Mouse (Mus musculus): Measurements from ENCODE around the gene Clpb. TPM values are rescaled to one million over a fixed set of nuclear protein-coding genes. Genes with fewer than 3 reads are reported as not detected.

Clpb gene
- polyA plus RNA-seq, 1 experiment from 2014 or later, result 21.3 TPM

DNA sequence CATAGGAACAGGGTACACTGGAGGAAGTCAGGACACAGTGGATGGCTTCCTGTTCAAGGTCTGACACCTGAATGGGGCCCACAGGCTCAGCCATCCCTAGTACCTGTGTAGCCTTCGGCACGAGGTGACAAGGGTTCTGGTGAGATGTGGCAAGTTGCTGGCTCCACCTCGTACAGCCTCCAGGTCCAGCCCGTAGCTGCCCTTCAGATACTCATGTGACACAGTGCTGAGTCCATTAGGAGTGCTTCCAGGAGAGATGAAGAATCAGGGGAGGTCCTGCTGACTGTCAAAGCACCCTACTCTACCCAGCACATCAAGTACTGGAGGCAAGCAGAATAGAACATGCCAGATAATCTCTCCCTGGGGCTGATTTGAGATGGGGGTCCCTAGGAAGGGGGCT, 168.9 kb downstream of the Clpb start:
- Histone ChIP-seq H3K4me2 (ENCODE audit: low read depth, low read length) (no peak overlapping the region), H3K9ac (ENCODE audit: low read depth, low read length) (no peak overlapping the region), H3K4me1 (ENCODE audit: control insufficient read depth, low read depth, low read length) (no peaks in the 10 kb centered on the region; the same call in none of the 2 replicates), H3K4me3 (ENCODE audit: low read depth, low read length) (no peak overlapping the region), H3K27me3 (ENCODE audit: control insufficient read depth, insufficient read depth, low read depth, low read length) (peaks cover 14% of the 10 kb centered on the region), H3K9me3 (replicated peaks; ENCODE audit: control insufficient read depth, low read length) (no peaks in the 10 kb centered on the region), H3K27ac (ENCODE audit: low read length) (no peak overlapping the region), H3K36me3 (ENCODE audit: control insufficient read depth, insufficient read depth) (no peaks in the 10 kb centered on the region)
- ATAC-seq (ENCODE audit: low read depth), result no peak
- 68% methylated on average over 4 of the region's 4 CpGs for WGBS (ENCODE audit: insufficient replicate concordance)

DNA sequence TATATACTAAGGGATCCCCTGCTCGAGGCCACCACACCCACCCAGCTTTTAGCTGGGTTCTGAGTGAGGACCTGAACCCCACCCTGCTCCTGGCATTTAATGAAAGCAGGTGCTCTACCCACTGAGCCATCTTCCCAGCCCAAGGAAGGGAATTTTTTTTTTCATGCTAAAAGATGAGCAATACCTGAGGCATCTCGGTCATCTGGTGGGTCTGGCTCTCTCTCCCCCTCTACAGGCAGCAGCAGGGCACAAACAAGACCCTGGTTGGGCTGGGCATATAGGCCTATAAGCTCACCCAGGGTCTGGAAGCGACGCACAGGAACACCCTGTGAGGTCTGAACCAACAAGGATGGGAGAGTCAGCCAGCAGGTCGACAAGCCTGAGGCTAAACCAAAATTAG, 169.9 kb downstream of the Clpb start:
- no peaks in the 10 kb centered on the region for H3K9me3 ChIP-seq (replicated peaks; ENCODE audit: control insufficient read depth, low read length)
- no peak overlapping the region for H3K27ac ChIP-seq (ENCODE audit: low read length)
- no peak overlapping the region for H3K4me3 ChIP-seq (ENCODE audit: low read depth, low read length)
- WGBS (ENCODE audit: insufficient replicate concordance), result 66% methylated on average over 5 of the region's 5 CpGs
- ATAC-seq (ENCODE audit: low read depth), result no peak
- H3K4me1 ChIP-seq (ENCODE audit: control insufficient read depth, low read depth, low read length), result no peaks in the 10 kb centered on the region; the same call in none of the 2 replicates
- peaks cover 24% of the 10 kb centered on the region for H3K27me3 ChIP-seq (ENCODE audit: control insufficient read depth, insufficient read depth, low read depth, low read length)
- H3K4me2 ChIP-seq (ENCODE audit: low read depth, low read length), result no peak overlapping the region
- no peak overlapping the region for H3K9ac ChIP-seq (ENCODE audit: low read depth, low read length)
- H3K36me3 ChIP-seq (ENCODE audit: control insufficient read depth, insufficient read depth), result no peaks in the 10 kb centered on the region

DNA sequence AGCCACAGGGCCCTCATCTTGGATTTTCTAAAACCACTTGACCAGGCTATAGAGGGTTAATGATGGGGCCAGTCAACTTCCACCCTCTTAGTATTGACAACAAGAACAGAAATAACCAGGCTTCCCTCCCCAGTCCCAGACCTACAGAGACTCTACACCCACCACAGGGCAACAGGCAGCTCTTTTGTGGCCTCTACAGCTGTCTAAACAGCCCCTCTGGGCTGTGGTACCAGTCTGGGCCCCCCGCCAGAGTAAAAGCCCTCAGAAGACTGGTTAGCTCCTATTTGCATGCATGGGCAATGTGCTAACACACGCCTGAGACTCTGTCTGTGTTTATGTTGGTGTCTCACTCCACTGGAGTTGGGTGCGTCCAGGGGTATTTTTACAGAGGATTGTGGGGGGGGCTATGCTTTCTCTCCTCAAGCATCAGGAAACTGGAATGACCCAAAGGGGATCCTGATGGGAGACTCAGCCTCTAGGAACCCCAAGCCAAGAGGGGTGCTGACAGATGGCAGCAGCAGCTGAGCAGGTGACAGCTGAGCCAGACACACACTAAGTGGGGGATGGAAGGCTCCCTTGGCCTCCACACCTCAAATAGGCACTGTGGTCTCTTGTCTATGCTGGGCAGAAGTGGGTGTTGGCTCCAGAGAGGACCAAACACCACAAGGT, 170.6 kb downstream of the Clpb start:
- H3K4me2 ChIP-seq (ENCODE audit: low read depth, low read length), result no peak overlapping the region
- no peak overlapping the region for H3K27ac ChIP-seq (ENCODE audit: low read length)
- no peaks in the 10 kb centered on the region; the same call in none of the 2 replicates for H3K4me1 ChIP-seq (ENCODE audit: control insufficient read depth, low read depth, low read length)
- WGBS (ENCODE audit: insufficient replicate concordance), result 56% methylated on average over 3 of the region's 3 CpGs
- no peaks in the 10 kb centered on the region for H3K36me3 ChIP-seq (ENCODE audit: control insufficient read depth, insufficient read depth)
- H3K4me3 ChIP-seq (ENCODE audit: low read depth, low read length), result no peak overlapping the region
- H3K9me3 ChIP-seq (replicated peaks; ENCODE audit: control insufficient read depth, low read length), result no peaks in the 10 kb centered on the region
- no peak overlapping the region for H3K9ac ChIP-seq (ENCODE audit: low read depth, low read length)
- ATAC-seq (ENCODE audit: low read depth), result no peak
- H3K27me3 ChIP-seq (ENCODE audit: control insufficient read depth, insufficient read depth, low read depth, low read length), result peaks cover 31% of the 10 kb centered on the region

DNA sequence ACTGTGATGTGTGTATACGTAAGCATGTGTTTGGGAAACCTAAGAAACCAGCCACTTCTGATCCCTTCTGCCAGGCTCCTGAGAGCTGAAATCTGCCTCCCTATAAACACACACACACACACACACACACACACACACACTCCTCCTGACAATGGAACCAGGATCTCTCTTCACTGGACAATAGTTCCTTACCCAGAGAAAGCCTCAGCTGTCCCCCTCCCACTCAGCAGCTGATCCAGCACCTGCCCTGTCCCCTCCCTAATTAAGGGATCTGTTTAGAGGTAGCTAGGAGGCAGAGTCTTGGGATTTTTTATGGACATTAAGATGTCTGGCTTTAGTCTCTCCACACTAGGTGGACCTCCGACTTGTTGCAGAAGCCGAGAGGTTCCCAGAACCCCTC, 171.5 kb downstream of the Clpb start:
- no peak overlapping the region for H3K4me2 ChIP-seq (ENCODE audit: low read depth, low read length)

DNA sequence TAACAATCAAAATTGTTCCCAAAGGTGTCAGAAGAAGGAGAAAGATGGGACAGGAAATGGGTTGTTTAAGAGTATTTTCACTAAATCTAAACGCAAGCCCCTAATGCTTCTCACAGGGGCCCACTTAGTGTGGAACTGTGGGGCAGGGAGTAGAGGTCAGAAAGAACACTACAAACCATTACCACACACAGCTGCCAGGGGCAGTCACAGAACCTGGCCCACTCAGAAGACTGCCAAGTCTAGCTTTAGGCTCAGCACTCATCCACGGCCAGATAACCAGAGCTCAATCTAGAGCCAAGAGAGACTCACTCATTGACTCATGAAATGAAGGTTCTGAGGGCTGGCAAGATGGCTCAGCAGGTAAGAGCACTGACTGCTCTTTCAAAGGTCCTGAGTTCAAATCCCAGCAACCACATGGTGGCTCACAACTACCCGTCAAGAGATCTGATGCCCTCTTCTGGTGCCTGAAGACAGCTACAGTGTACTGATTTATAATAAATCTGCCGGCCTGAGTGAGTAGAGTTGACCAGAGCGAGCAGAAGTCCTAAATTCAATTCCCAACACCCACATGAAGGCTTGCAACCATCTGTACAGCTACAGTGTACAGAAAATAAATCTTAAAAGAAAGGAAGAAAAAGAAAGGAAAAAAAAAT, 172.2 kb downstream of the Clpb start:
- no peak overlapping the region for H3K27ac ChIP-seq (ENCODE audit: low read length)
- H3K4me2 ChIP-seq (ENCODE audit: low read depth, low read length), result peak overlapping the region; percentile 73; the same call in 1 of the 2 replicates
- H3K4me1 ChIP-seq (ENCODE audit: control insufficient read depth, low read depth, low read length), result no peaks in the 10 kb centered on the region; the same call in none of the 2 replicates
- peak overlapping the region; percentile 67; the same call in 1 of the 2 replicates for H3K4me3 ChIP-seq (ENCODE audit: low read depth, low read length)
- H3K9me3 ChIP-seq (replicated peaks; ENCODE audit: control insufficient read depth, low read length), result no peaks in the 10 kb centered on the region
- H3K27me3 ChIP-seq (ENCODE audit: control insufficient read depth, insufficient read depth, low read depth, low read length), result peaks cover 32% of the 10 kb centered on the region
- no peaks in the 10 kb centered on the region for H3K36me3 ChIP-seq (ENCODE audit: control insufficient read depth, insufficient read depth)
- no peak for ATAC-seq (ENCODE audit: low read depth)
- no peak overlapping the region for H3K9ac ChIP-seq (ENCODE audit: low read depth, low read length)
- WGBS (ENCODE audit: insufficient replicate concordance), result 40% methylated on average over 5 of the region's 5 CpGs

More for the DNA sequence above, 171.5 kb downstream of the Clpb start:
- no peaks in the 10 kb centered on the region for H3K36me3 ChIP-seq (ENCODE audit: control insufficient read depth, insufficient read depth)
- ATAC-seq (ENCODE audit: low read depth), result no peak
- no peak overlapping the region for H3K9ac ChIP-seq (ENCODE audit: low read depth, low read length)
- H3K9me3 ChIP-seq (replicated peaks; ENCODE audit: control insufficient read depth, low read length), result no peaks in the 10 kb centered on the region
- peaks cover 32% of the 10 kb centered on the region for H3K27me3 ChIP-seq (ENCODE audit: control insufficient read depth, insufficient read depth, low read depth, low read length)
- 69% methylated on average over 3 of the region's 3 CpGs for WGBS (ENCODE audit: insufficient replicate concordance)
- no peak overlapping the region for H3K27ac ChIP-seq (ENCODE audit: low read length)
- H3K4me3 ChIP-seq (ENCODE audit: low read depth, low read length), result no peak overlapping the region
- no peaks in the 10 kb centered on the region; the same call in none of the 2 replicates for H3K4me1 ChIP-seq (ENCODE audit: control insufficient read depth, low read depth, low read length)

- peaks cover 32% of the 10 kb centered on the region for H3K27me3 ChIP-seq (ENCODE audit: control insufficient read depth, insufficient read depth, low read depth, low read length)
- no peaks in the 10 kb centered on the region for H3K36me3 ChIP-seq (ENCODE audit: control insufficient read depth, insufficient read depth)
- H3K4me1 ChIP-seq (ENCODE audit: control insufficient read depth, low read depth, low read length), result no peaks in the 10 kb centered on the region; the same call in none of the 2 replicates
- H3K9ac ChIP-seq (ENCODE audit: low read depth, low read length), result peak overlapping the region; percentile 66
- H3K4me2 ChIP-seq (ENCODE audit: low read depth, low read length), result peak overlapping the region; percentile 73
- peak overlapping the region; percentile 67 for H3K4me3 ChIP-seq (ENCODE audit: low read depth, low read length)
- peak overlapping the region; percentile 52; the same call in 1 of the 2 replicates for H3K27ac ChIP-seq (ENCODE audit: low read length)
- no peaks in the 10 kb centered on the region for H3K9me3 ChIP-seq (replicated peaks; ENCODE audit: control insufficient read depth, low read length)
- WGBS (ENCODE audit: insufficient replicate concordance), result under 1% methylated on average over 56 of the region's 63 CpGs
- ATAC-seq (ENCODE audit: low read depth), result peak; percentile 25; the same call in 1 of the 2 replicates
Measured at GRCm38 (mm10) chr7:101836271-101837153, 173.1 kb downstream of the Clpb start.

GRCm38 (mm10) chr7:101837154-101837605, 173.7 kb downstream of the Clpb start:
- H3K27ac ChIP-seq (ENCODE audit: low read length), result no peak overlapping the region
- peaks cover 32% of the 10 kb centered on the region for H3K27me3 ChIP-seq (ENCODE audit: control insufficient read depth, insufficient read depth, low read depth, low read length)
- ATAC-seq (ENCODE audit: low read depth), result no peak
- H3K4me2 ChIP-seq (ENCODE audit: low read depth, low read length), result peak overlapping the region; percentile 73
- H3K4me3 ChIP-seq (ENCODE audit: low read depth, low read length), result peak overlapping the region; percentile 67
- H3K4me1 ChIP-seq (ENCODE audit: control insufficient read depth, low read depth, low read length), result no peaks in the 10 kb centered on the region; the same call in none of the 2 replicates
- WGBS (ENCODE audit: insufficient replicate concordance), result 1% methylated on average over 20 of the region's 20 CpGs
- no peaks in the 10 kb centered on the region for H3K9me3 ChIP-seq (replicated peaks; ENCODE audit: control insufficient read depth, low read length)
- H3K36me3 ChIP-seq (ENCODE audit: control insufficient read depth, insufficient read depth), result no peaks in the 10 kb centered on the region
- peak overlapping the region; percentile 66 for H3K9ac ChIP-seq (ENCODE audit: low read depth, low read length)

DNA sequence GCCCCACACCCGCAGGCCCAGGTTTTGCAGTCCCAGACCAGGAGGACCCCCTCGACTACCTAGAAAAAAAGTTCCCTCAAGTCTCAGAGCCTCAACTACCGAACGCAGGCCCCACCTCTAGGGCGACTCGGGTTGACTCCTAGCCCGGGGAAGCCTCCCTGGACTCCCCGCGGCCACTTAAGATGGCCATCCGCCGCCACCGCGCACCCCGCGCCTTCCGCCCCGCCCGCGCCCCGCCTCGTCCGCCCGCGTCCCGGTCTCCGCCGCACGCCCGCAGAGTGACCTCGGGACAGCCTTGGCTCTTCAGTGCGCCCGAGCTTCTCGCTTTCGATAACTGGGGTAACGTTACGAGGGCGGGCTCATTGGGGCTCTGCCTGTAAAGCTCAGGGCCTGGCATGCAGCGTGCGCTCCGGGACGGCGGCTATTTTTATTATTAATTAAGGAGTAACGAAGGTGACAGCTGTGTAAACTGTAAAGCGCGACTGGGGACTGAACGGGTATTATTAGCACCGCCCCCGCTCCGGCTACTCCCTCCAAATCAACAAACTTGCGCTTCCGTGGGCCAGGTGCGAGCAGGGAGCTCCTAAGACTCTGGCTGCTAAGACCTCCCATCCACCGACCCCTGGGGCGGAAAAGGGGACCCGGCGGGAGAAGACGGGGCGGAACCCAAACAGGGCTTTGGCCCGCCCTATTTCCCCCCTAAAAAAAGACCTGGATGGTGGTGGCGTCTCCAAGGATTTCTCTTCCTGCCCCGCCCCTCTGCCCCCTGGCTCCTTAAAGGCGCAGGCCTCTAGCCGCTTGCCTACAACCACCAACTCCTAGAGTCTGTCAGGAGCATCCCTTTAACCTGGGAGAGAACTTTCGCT, 174.4 kb downstream of the Clpb start, which contains the start of gene Inppl1:
Gene Inppl1, minus strand, starts transcription at position 624 of the 866 bp plus-strand sequence.
- no peaks in the 10 kb centered on the region for H3K9me3 ChIP-seq (replicated peaks; ENCODE audit: control insufficient read depth, low read length)
- H3K27ac ChIP-seq (ENCODE audit: low read length), result 0 out of 2 replicates have a peak within 1 kb of the TSS, but pooled peaks have one; percentile 12
- 1% methylated on average over 64 of the region's 64 CpGs for WGBS (ENCODE audit: insufficient replicate concordance)
- H3K4me1 ChIP-seq (ENCODE audit: control insufficient read depth, low read depth, low read length), result no peaks in the 10 kb centered on the region; the same call in none of the 2 replicates
- H3K9ac ChIP-seq (ENCODE audit: low read depth, low read length), result peak within 1 kb of the TSS; percentile 66
- H3K4me3 ChIP-seq (ENCODE audit: low read depth, low read length), result peak within 1 kb of the TSS; percentile 67
- peak; percentile 61 for ATAC-seq (ENCODE audit: low read depth)
- H3K4me2 ChIP-seq (ENCODE audit: low read depth, low read length), result peak within 1 kb of the TSS; percentile 73
- peaks cover 32% of the 10 kb centered on the region for H3K27me3 ChIP-seq (ENCODE audit: control insufficient read depth, insufficient read depth, low read depth, low read length)
- no peaks in the 10 kb centered on the region for H3K36me3 ChIP-seq (ENCODE audit: control insufficient read depth, insufficient read depth)
